Mouse (Mus musculus) cerebellum, postnatal 4 days (tissue): ENCODE measurements at regions not wholly inside any gene's neighbourhood (a gene's known extent, or its start where the extent isn't known, plus 50 kb on each side); places are given as distances from the start of the nearest gene placed in this dataset.
A peak's percentile ranks its signal among the peaks of the same experiment; 100 is the strongest.
"Not testable (repeated sequence)": the region's sequence is repeated elsewhere in the genome, so short reads cannot be mapped to it uniquely, and the experiment has no call there.

Experiments used
- DNase-seq, 2 experiments: peaks; one replicate each; pipeline ENCODE4 v3.0.0; 2022; ENCODE audit warnings: low spot score in 2 of 2, mixed read lengths in 1 of 2

DNA sequence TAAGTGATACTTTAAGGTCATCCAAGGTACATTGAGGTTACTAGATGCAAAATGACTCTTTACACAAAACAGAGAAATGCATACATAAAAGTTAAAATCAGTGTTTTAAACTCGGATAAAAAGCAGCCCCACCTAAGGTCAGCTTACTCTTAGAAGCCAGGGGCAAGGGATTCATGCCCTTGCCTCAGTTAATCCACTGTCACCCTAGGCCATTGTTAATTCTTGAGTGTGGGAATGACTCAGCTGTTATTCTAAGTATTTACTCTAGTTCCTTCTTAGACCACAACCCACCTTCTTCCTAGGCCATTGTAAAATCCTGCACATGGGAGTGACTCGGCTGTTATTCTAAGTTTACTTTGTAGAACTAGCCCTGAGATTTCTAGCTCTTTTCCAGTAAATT, 64.1 kb upstream of the Ces1h start:
- DNase-seq: not testable (repeated sequence)

GRCm38 (mm10) chr8:93441936-93442335, 62.4 kb upstream of the Ces1h start:
- DNase-seq: no peak

DNA sequence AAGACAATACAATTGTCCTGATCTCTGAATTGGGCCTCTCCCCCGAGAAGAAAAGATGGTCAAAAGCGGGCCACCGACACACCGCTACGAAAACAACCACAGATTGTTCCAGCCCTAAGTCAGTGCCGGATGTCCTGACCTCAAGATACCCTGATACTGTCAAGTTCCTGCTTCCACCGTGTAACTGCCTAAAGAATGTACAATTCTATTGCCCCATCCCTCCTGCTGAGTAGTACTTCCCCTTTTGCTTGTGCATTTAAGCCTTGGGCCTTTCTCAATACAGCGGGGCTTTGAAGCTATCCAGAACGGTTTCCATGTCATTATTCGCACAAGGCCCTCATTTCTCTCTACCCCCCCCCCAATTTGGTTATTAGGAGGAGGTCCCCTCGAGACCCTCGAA, 57.1 kb upstream of the Ces1h start:
- not testable (repeated sequence) for DNase-seq

- peak; percentile 63 to 78 for DNase-seq
Measured at GRCm38 (mm10) chr8:93430637-93431036, 51.1 kb upstream of the Ces1h start.
